Mouse (Mus musculus) stomach, embryonic 14.5 days (tissue): ENCODE results near the gene Manf. TPM values are rescaled to one million over a fixed set of nuclear protein-coding genes. Genes with fewer than 3 reads are reported as not detected.
A peak's percentile ranks its signal among the peaks of the same experiment; 100 is the strongest.

Experiments
- ATAC-seq: fragments of 200-750 bp; cut with Nextera tagmentation; 2 replicates; pipeline ENCODE4 v1.8.0; 2017; ENCODE audit warnings: low read depth, moderate TSS enrichment; ENCODE audit not compliant: insufficient number of reproducible peaks, insufficient read depth, low FRiP score
- H3K27ac ChIP-seq: fragments of 300-500 bp; sonication (generic); 2 replicates; pipeline ENCODE4 v1.5.1; 2014; ENCODE audit warnings: mild to moderate bottlenecking, low read length, moderate library complexity, mixed read lengths
- H3K27me3 ChIP-seq: fragments of 300-500 bp; sonication (generic); 2 replicates; pipeline ENCODE4 v1.6.1; 2014; ENCODE audit warnings: low read length, control low read depth, mixed read lengths; ENCODE audit not compliant: control insufficient read depth, insufficient read depth
- H3K36me3 ChIP-seq: fragments of 300-500 bp; sonication (generic); 2 replicates; pipeline ENCODE4 v1.6.1; 2014; ENCODE audit warnings: mild to moderate bottlenecking, control low read depth, low read length, moderate library complexity, mixed read lengths; ENCODE audit not compliant: control insufficient read depth, insufficient read depth
- H3K4me1 ChIP-seq: fragments of 300-500 bp; sonication (generic); 2 replicates; pipeline ENCODE4 v1.6.1; 2014; ENCODE audit warnings: low read length, control low read depth, mixed read lengths; ENCODE audit not compliant: control insufficient read depth, insufficient read depth
- H3K4me2 ChIP-seq: fragments of 300-500 bp; sonication (generic); replicated peaks from 2 replicates; pipeline ENCODE4 v1.6.1; 2014; ENCODE audit warnings: low read depth, low read length, control low read depth
- H3K4me3 ChIP-seq: fragments of 300-500 bp; sonication (generic); 2 replicates; pipeline ENCODE4 v1.5.1; 2014; ENCODE audit warnings: low read depth, low read length, control low read depth
- H3K9ac ChIP-seq: fragments of 300-500 bp; sonication (generic); replicated peaks from 2 replicates; pipeline ENCODE4 v1.6.1; 2014; ENCODE audit warnings: low read depth, mild to moderate bottlenecking, control low read depth, low read length, moderate library complexity, mixed read lengths
- H3K9me3 ChIP-seq: fragments of 300-500 bp; sonication (generic); 2 replicates; pipeline ENCODE4 v1.6.1; 2016; ENCODE audit warnings: low read depth, low read length, control low read depth; ENCODE audit not compliant: control insufficient read depth
- WGBS: fragments of 180-500 bp; shearing (Covaris S2); extraction: QIAGEN DNeasy Blood & Tissue Kit; methylation state at CpG from one replicate; pipeline ENCODE4 v1.1.7; 2014; 5-methylcytosine and 5-hydroxymethylcytosine counted together
- polyA plus RNA-seq: library from polyadenylated mRNA; unstranded; fragments of >200 nt; fragmentation: Nextera tagmentation; extraction: Ambion mirVana; gene quantifications from 2 replicates; pipeline ENCODE4 v1.2.1, GENCODE M21; 2014

Gene Manf
- polyA plus RNA-seq, 1 experiment from 2014 or later: 185 TPM

- Histone ChIP-seq H3K27me3 (no peaks in the 10 kb centered on the region), H3K9me3 (no peaks in the 10 kb centered on the region), H3K4me2 (peak overlapping the region; percentile 55), H3K9ac (peak overlapping the region; percentile 94), H3K27ac (peak overlapping the region; percentile 96), H3K4me3 (peak overlapping the region; percentile 96), H3K4me1 (no peaks in the 10 kb centered on the region), H3K36me3 (no peaks in the 10 kb centered on the region; the same call in 1 of the 2 replicates)
- peak; percentile 83 for ATAC-seq
- 1% methylated on average over 32 of the region's 32 CpGs for WGBS
These were observed 69.2 kb downstream of the Manf start for GRCm38 (mm10) chr9:106822381-106823104.

- H3K36me3 ChIP-seq: no peaks in the 10 kb centered on the region; the same call in 1 of the 2 replicates
These were observed 70.0 kb downstream of the Manf start, which contains the start of gene Dcaf1 for GRCm38 (mm10) chr9:106821618-106822380. TSS of gene Dcaf1 (plus strand) at chr9:106821874.

GRCm38 (mm10) chr9:106821050-106821617 is 70.6 kb downstream of the Manf start:
- Histone ChIP-seq H3K4me3 (peak overlapping the region; percentile 96), H3K9me3 (no peaks in the 10 kb centered on the region), H3K27me3 (no peaks in the 10 kb centered on the region), H3K4me2 (peak overlapping the region; percentile 33), H3K36me3 (no peaks in the 10 kb centered on the region; the same call in 1 of the 2 replicates), H3K4me1 (no peaks in the 10 kb centered on the region), H3K27ac (no peak overlapping the region), H3K9ac (no peak overlapping the region; the same call in 1 of the 2 replicates)
- 49% methylated on average over 15 of the region's 15 CpGs for WGBS
- no peak for ATAC-seq

More at GRCm38 (mm10) chr9:106821618-106822380, 70.0 kb downstream of the Manf start, which contains the start of gene Dcaf1:
- H3K9me3 ChIP-seq: no peaks in the 10 kb centered on the region
- peak within 1 kb of the TSS; percentile 94 for H3K9ac ChIP-seq
- WGBS: under 1% methylated on average over 57 of the region's 71 CpGs
- H3K27ac ChIP-seq: peak within 1 kb of the TSS; percentile 96
- peak; percentile 96 for ATAC-seq
- no peaks in the 10 kb centered on the region for H3K4me1 ChIP-seq
- H3K4me2 ChIP-seq: peak within 1 kb of the TSS; percentile 55
- no peaks in the 10 kb centered on the region for H3K27me3 ChIP-seq
- H3K4me3 ChIP-seq: peak within 1 kb of the TSS; percentile 96

- H3K9ac ChIP-seq: no peak overlapping the region
- ATAC-seq: no peak
- H3K4me1 ChIP-seq: no peaks in the 10 kb centered on the region
- H3K27me3 ChIP-seq: no peaks in the 10 kb centered on the region
- H3K4me3 ChIP-seq: no peak overlapping the region
- H3K4me2 ChIP-seq: no peak overlapping the region
- H3K36me3 ChIP-seq: no peaks in the 10 kb centered on the region
- WGBS: 91% methylated on average over 1 of the region's 1 CpGs
- no peak overlapping the region for H3K27ac ChIP-seq
- H3K9me3 ChIP-seq: no peaks in the 10 kb centered on the region
These were observed 72.6 kb downstream of the Manf start for GRCm38 (mm10) chr9:106819201-106819600.

- H3K4me3 ChIP-seq: no peak overlapping the region
- H3K36me3 ChIP-seq: no peaks in the 10 kb centered on the region
- ATAC-seq: no peak
- WGBS: 76% methylated on average over 6 of the region's 6 CpGs
- no peaks in the 10 kb centered on the region for H3K27me3 ChIP-seq
- H3K4me2 ChIP-seq: no peak overlapping the region
- H3K4me1 ChIP-seq: no peaks in the 10 kb centered on the region
- no peaks in the 10 kb centered on the region for H3K9me3 ChIP-seq
- H3K9ac ChIP-seq: no peak overlapping the region
- H3K27ac ChIP-seq: no peak overlapping the region
These were observed 73.6 kb downstream of the Manf start for GRCm38 (mm10) chr9:106818191-106818590.

- Histone ChIP-seq H3K9me3 (peaks cover 12% of the 10 kb centered on the region; the same call in 1 of the 2 replicates), H3K27ac (no peak overlapping the region), H3K36me3 (no peaks in the 10 kb centered on the region), H3K4me3 (no peak overlapping the region), H3K9ac (no peak overlapping the region), H3K27me3 (no peaks in the 10 kb centered on the region), H3K4me1 (no peaks in the 10 kb centered on the region), H3K4me2 (no peak overlapping the region)
- 79% methylated on average over 4 of the region's 4 CpGs for WGBS
- ATAC-seq: no peak
These were observed 85.3 kb downstream of the Manf start for GRCm38 (mm10) chr9:106806503-106806902.

GRCm38 (mm10) chr9:106790831-106791230 is 100.9 kb downstream of the Manf start:
- Histone ChIP-seq H3K27me3 (no peaks in the 10 kb centered on the region), H3K27ac (no peak overlapping the region), H3K9me3 (no peaks in the 10 kb centered on the region), H3K4me3 (no peak overlapping the region), H3K36me3 (no peaks in the 10 kb centered on the region), H3K4me2 (no peak overlapping the region), H3K4me1 (no peaks in the 10 kb centered on the region; the same call in 1 of the 2 replicates), H3K9ac (no peak overlapping the region)
- WGBS: 68% methylated on average over 6 of the region's 6 CpGs
- no peak for ATAC-seq

GRCm38 (mm10) chr9:106789363-106789762 is 102.4 kb downstream of the Manf start:
- H3K36me3 ChIP-seq: no peaks in the 10 kb centered on the region
- H3K27me3 ChIP-seq: no peaks in the 10 kb centered on the region
- H3K4me3 ChIP-seq: peak overlapping the region; percentile 85
- WGBS: 12% methylated on average over 10 of the region's 10 CpGs
- H3K4me1 ChIP-seq: no peaks in the 10 kb centered on the region; the same call in 1 of the 2 replicates
- H3K9me3 ChIP-seq: no peaks in the 10 kb centered on the region
- 0 out of 2 replicates have a peak, but pooled peaks have one; percentile 15 for ATAC-seq
- no peak overlapping the region for H3K27ac ChIP-seq
- H3K4me2 ChIP-seq: peak overlapping the region; percentile 57
- H3K9ac ChIP-seq: no peak overlapping the region; the same call in 1 of the 2 replicates
